Mouse (Mus musculus) liver, adult 2 months (tissue): ENCODE data around the gene Lrp1.

Source experiments
- CTCF ChIP-seq: fragments of 200-500 bp; IDR thresholded peaks from 2 replicates; pipeline ENCODE4 v1.5.1; 2011; ENCODE audit warnings: low read depth, low read length, control low read depth
- POLR2A ChIP-seq: fragments of 200-500 bp; IDR thresholded peaks from 2 replicates; pipeline ENCODE4 v1.6.1; 2011; ENCODE audit warnings: low read length, control low read depth; ENCODE audit not compliant: insufficient read depth; ENCODE audit errors: extremely low read depth

GRCm38 (mm10) chr10:127620406-127621190, at the start of gene Lrp1:
- peak; percentile 56; the same call in 1 of the 2 replicates for TF ChIP-seq POLR2A
- no peak for TF ChIP-seq CTCF
